Mouse (Mus musculus): ENCODE data around the gene Rps13. TPM values are rescaled to one million over a fixed set of nuclear protein-coding genes. Genes with fewer than 3 reads are reported as not detected.
A peak's percentile ranks its signal among the peaks of the same experiment; 100 is the strongest.
"Not testable (repeated sequence)": the region's sequence is repeated elsewhere in the genome, so short reads cannot be mapped to it uniquely, and the experiment has no call there.

Rps13 gene
- 749 and 752 TPM in 2 replicates for polyA plus RNA-seq (2014; fragmentation: Nextera tagmentation; extraction: Ambion mirVana)

- H3K4me3 ChIP-seq (ENCODE audit: low read depth, low read length), result peak within 1 kb of the TSS; percentile 77
- peak within 1 kb of the TSS; percentile 47; the same call in 1 of the 2 replicates for H3K27ac ChIP-seq (ENCODE audit: low read depth, low read length)
- peak within 1 kb of the TSS; percentile 86 for H3K9ac ChIP-seq (ENCODE audit: low read depth, low read length)
- no peaks in the 10 kb centered on the region for H3K9me3 ChIP-seq (ENCODE audit: control insufficient read depth, low read length)
- DNase-seq (ENCODE audit: low spot score) (peak; percentile 98), ATAC-seq (ENCODE audit: low FRiP score) (peak; percentile 99)
- H3K27me3 ChIP-seq (ENCODE audit: control insufficient read depth, insufficient read depth, low read length), result no peaks in the 10 kb centered on the region
- H3K4me2 ChIP-seq (replicated peaks; ENCODE audit: low read depth, low read length), result peak within 1 kb of the TSS; percentile 69
- WGBS, result under 1% methylated on average over 77 of the region's 78 CpGs
- peaks cover 4% of the 10 kb centered on the region; the same call in 1 of the 2 replicates for H3K36me3 ChIP-seq (ENCODE audit: control insufficient read depth, insufficient read depth, low read length)
- H3K4me1 ChIP-seq (replicated peaks; ENCODE audit: control insufficient read depth, insufficient read depth, low read length), result no peaks in the 10 kb centered on the region
Measured at GRCm38 (mm10) chr7:116333713-116334668, at the start of gene Rps13. Gene Rps13 (minus strand): TSS chr7:116334195.

GRCm38 (mm10) chr7:116379181-116379580 is 45.2 kb upstream of the Rps13 start:
- H3K4me3 ChIP-seq (ENCODE audit: low read depth, low read length); H3K4me2 ChIP-seq (replicated peaks; ENCODE audit: low read depth, low read length); H3K9ac ChIP-seq (ENCODE audit: low read depth, low read length); H3K4me1 ChIP-seq (replicated peaks; ENCODE audit: control insufficient read depth, insufficient read depth, low read length); DNase-seq (ENCODE audit: low spot score); H3K27ac ChIP-seq (ENCODE audit: low read depth, low read length); H3K27me3 ChIP-seq (ENCODE audit: control insufficient read depth, insufficient read depth, low read length); H3K36me3 ChIP-seq (ENCODE audit: control insufficient read depth, insufficient read depth, low read length); H3K9me3 ChIP-seq (ENCODE audit: control insufficient read depth, low read length); ATAC-seq (ENCODE audit: low FRiP score): not testable (repeated sequence)
- WGBS, result 91% methylated on average over 6 of the region's 6 CpGs

GRCm38 (mm10) chr7:116374284-116374683 is 40.3 kb upstream of the Rps13 start:
- H3K27ac ChIP-seq (ENCODE audit: low read depth, low read length), result no peak overlapping the region
- no peaks in the 10 kb centered on the region for H3K36me3 ChIP-seq (ENCODE audit: control insufficient read depth, insufficient read depth, low read length)
- DNase-seq (ENCODE audit: low spot score) (no peak), ATAC-seq (ENCODE audit: low FRiP score) (no peak)
- no peaks in the 10 kb centered on the region for H3K27me3 ChIP-seq (ENCODE audit: control insufficient read depth, insufficient read depth, low read length)
- H3K9me3 ChIP-seq (ENCODE audit: control insufficient read depth, low read length), result no peaks in the 10 kb centered on the region
- H3K9ac ChIP-seq (ENCODE audit: low read depth, low read length), result no peak overlapping the region
- H3K4me1 ChIP-seq (replicated peaks; ENCODE audit: control insufficient read depth, insufficient read depth, low read length), result no peaks in the 10 kb centered on the region
- no peak overlapping the region for H3K4me3 ChIP-seq (ENCODE audit: low read depth, low read length)
- H3K4me2 ChIP-seq (replicated peaks; ENCODE audit: low read depth, low read length), result no peak overlapping the region
- 92% methylated on average over 1 of the region's 1 CpGs for WGBS

- no peak for ATAC-seq (ENCODE audit: low FRiP score)
- H3K4me1 ChIP-seq (replicated peaks; ENCODE audit: control insufficient read depth, insufficient read depth, low read length), result no peaks in the 10 kb centered on the region
- no peak overlapping the region for H3K4me3 ChIP-seq (ENCODE audit: low read depth, low read length)
- H3K4me2 ChIP-seq (replicated peaks; ENCODE audit: low read depth, low read length), result no peak overlapping the region
- 68% methylated on average over 1 of the region's 1 CpGs for WGBS
- 0 out of 2 replicates have a peak, but pooled peaks cover 2% of the 10 kb centered on the region for H3K36me3 ChIP-seq (ENCODE audit: control insufficient read depth, insufficient read depth, low read length)
- H3K9me3 ChIP-seq (ENCODE audit: control insufficient read depth, low read length), result no peaks in the 10 kb centered on the region
- no peak overlapping the region for H3K27ac ChIP-seq (ENCODE audit: low read depth, low read length)
- DNase-seq (ENCODE audit: low spot score), result peak; percentile 66
- H3K27me3 ChIP-seq (ENCODE audit: control insufficient read depth, insufficient read depth, low read length), result no peaks in the 10 kb centered on the region
- H3K9ac ChIP-seq (ENCODE audit: low read depth, low read length), result no peak overlapping the region
Measured at GRCm38 (mm10) chr7:116336226-116336625, 2.2 kb upstream of the Rps13 start.

- no peak for ATAC-seq (ENCODE audit: low FRiP score)
- Histone ChIP-seq H3K4me3 (ENCODE audit: low read depth, low read length) (no peak overlapping the region), H3K4me1 (replicated peaks; ENCODE audit: control insufficient read depth, insufficient read depth, low read length) (no peaks in the 10 kb centered on the region), H3K27ac (ENCODE audit: low read depth, low read length) (no peak overlapping the region), H3K9ac (ENCODE audit: low read depth, low read length) (no peak overlapping the region), H3K27me3 (ENCODE audit: control insufficient read depth, insufficient read depth, low read length) (no peaks in the 10 kb centered on the region), H3K9me3 (ENCODE audit: control insufficient read depth, low read length) (no peaks in the 10 kb centered on the region), H3K4me2 (replicated peaks; ENCODE audit: low read depth, low read length) (no peak overlapping the region; the same call in 1 of the 2 replicates), H3K36me3 (ENCODE audit: control insufficient read depth, insufficient read depth, low read length) (peaks cover 6% of the 10 kb centered on the region; the same call in 1 of the 2 replicates)
- WGBS, result 79% methylated on average over 6 of the region's 6 CpGs
- DNase-seq (ENCODE audit: low spot score), result peak; percentile 18
Measured at GRCm38 (mm10) chr7:116335133-116335532, 1.1 kb upstream of the Rps13 start.

GRCm38 (mm10) chr7:116334669-116335038 is 659 bp upstream of the Rps13 start:
- no peak for DNase-seq (ENCODE audit: low spot score)
- no peak for ATAC-seq (ENCODE audit: low FRiP score)
- Histone ChIP-seq H3K36me3 (ENCODE audit: control insufficient read depth, insufficient read depth, low read length) (peaks cover 6% of the 10 kb centered on the region; the same call in 1 of the 2 replicates), H3K27ac (ENCODE audit: low read depth, low read length) (no peak overlapping the region), H3K9ac (ENCODE audit: low read depth, low read length) (peak overlapping the region; percentile 60; the same call in 1 of the 2 replicates), H3K4me2 (replicated peaks; ENCODE audit: low read depth, low read length) (peak overlapping the region; percentile 51), H3K4me1 (replicated peaks; ENCODE audit: control insufficient read depth, insufficient read depth, low read length) (no peaks in the 10 kb centered on the region), H3K27me3 (ENCODE audit: control insufficient read depth, insufficient read depth, low read length) (no peaks in the 10 kb centered on the region), H3K9me3 (ENCODE audit: control insufficient read depth, low read length) (no peaks in the 10 kb centered on the region), H3K4me3 (ENCODE audit: low read depth, low read length) (peak overlapping the region; percentile 77)
- 23% methylated on average over 8 of the region's 8 CpGs for WGBS

GRCm38 (mm10) chr7:116331246-116331645 is 2.7 kb downstream of the Rps13 start:
- no peak overlapping the region for H3K4me3 ChIP-seq (ENCODE audit: low read depth, low read length)
- H3K36me3 ChIP-seq (ENCODE audit: control insufficient read depth, insufficient read depth, low read length), result peaks cover 4% of the 10 kb centered on the region; the same call in 1 of the 2 replicates
- no peak for DNase-seq (ENCODE audit: low spot score)
- no peak overlapping the region for H3K4me2 ChIP-seq (replicated peaks; ENCODE audit: low read depth, low read length)
- WGBS, result 88% methylated on average over 2 of the region's 2 CpGs
- H3K9me3 ChIP-seq (ENCODE audit: control insufficient read depth, low read length), result no peaks in the 10 kb centered on the region
- H3K27ac ChIP-seq (ENCODE audit: low read depth, low read length), result no peak overlapping the region
- ATAC-seq (ENCODE audit: low FRiP score), result no peak
- H3K9ac ChIP-seq (ENCODE audit: low read depth, low read length), result no peak overlapping the region
- H3K4me1 ChIP-seq (replicated peaks; ENCODE audit: control insufficient read depth, insufficient read depth, low read length), result no peaks in the 10 kb centered on the region
- H3K27me3 ChIP-seq (ENCODE audit: control insufficient read depth, insufficient read depth, low read length), result no peaks in the 10 kb centered on the region

- Histone ChIP-seq H3K9ac (ENCODE audit: low read depth, low read length) (no peak overlapping the region), H3K4me3 (ENCODE audit: low read depth, low read length) (no peak overlapping the region), H3K4me2 (replicated peaks; ENCODE audit: low read depth, low read length) (no peak overlapping the region), H3K9me3 (ENCODE audit: control insufficient read depth, low read length) (no peaks in the 10 kb centered on the region), H3K27me3 (ENCODE audit: control insufficient read depth, insufficient read depth, low read length) (no peaks in the 10 kb centered on the region), H3K4me1 (replicated peaks; ENCODE audit: control insufficient read depth, insufficient read depth, low read length) (no peaks in the 10 kb centered on the region), H3K36me3 (ENCODE audit: control insufficient read depth, insufficient read depth, low read length) (peaks cover 4% of the 10 kb centered on the region; the same call in 1 of the 2 replicates), H3K27ac (ENCODE audit: low read depth, low read length) (no peak overlapping the region)
- DNase-seq (ENCODE audit: low spot score) (no peak), ATAC-seq (ENCODE audit: low FRiP score) (no peak)
- 94% methylated on average over 4 of the region's 4 CpGs for WGBS
Measured at GRCm38 (mm10) chr7:116329858-116330257, 4.1 kb downstream of the Rps13 start.
